Mouse (Mus musculus) limb, embryonic 14.5 days (tissue): ENCODE measurements around the gene Cenpb. TPM values are rescaled to one million over a fixed set of nuclear protein-coding genes. Genes with fewer than 3 reads are reported as not detected.

Source experiments
- ATAC-seq: fragments of 200-750 bp; cut with Nextera tagmentation; 2 replicates; pipeline ENCODE4 v1.8.0; 2017; ENCODE audit warnings: low read depth, moderate number of reproducible peaks, moderate TSS enrichment; ENCODE audit not compliant: low FRiP score
- DNase-seq: peaks from one replicate; pipeline ENCODE4 v3.0.0-alpha.2; 2015; ENCODE audit warnings: low spot score
- H3K27ac ChIP-seq: fragments of 300-500 bp; sonication (generic); replicated peaks from 2 replicates; pipeline ENCODE4 v1.5.1; 2014; ENCODE audit warnings: low read depth, mild to moderate bottlenecking, low read length, moderate library complexity, mixed read lengths
- H3K27me3 ChIP-seq: fragments of 300-500 bp; sonication (generic); 2 replicates; pipeline ENCODE4 v1.6.1; 2014; ENCODE audit warnings: low read length, mixed read lengths; ENCODE audit not compliant: control insufficient read depth, insufficient read depth
- H3K36me3 ChIP-seq: fragments of 300-500 bp; sonication (generic); 2 replicates; pipeline ENCODE4 v1.6.1; 2014; ENCODE audit warnings: mild to moderate bottlenecking, low read length, moderate library complexity, mixed read lengths; ENCODE audit not compliant: control insufficient read depth, insufficient read depth
- H3K4me1 ChIP-seq: fragments of 300-500 bp; sonication (generic); 2 replicates; pipeline ENCODE4 v1.6.1; 2014; ENCODE audit warnings: antibody characterized with exemption, low read length, mixed read lengths; ENCODE audit not compliant: control insufficient read depth, insufficient read depth
- H3K4me2 ChIP-seq: fragments of 300-500 bp; sonication (generic); replicated peaks from 2 replicates; pipeline ENCODE4 v1.6.1; 2014; ENCODE audit warnings: low read depth, mild to moderate bottlenecking, low read length, moderate library complexity; ENCODE audit not compliant: severe bottlenecking
- H3K4me3 ChIP-seq: fragments of 300-500 bp; sonication (generic); replicated peaks from 2 replicates; pipeline ENCODE4 v1.5.1; 2014; ENCODE audit warnings: low read length
- H3K9ac ChIP-seq: fragments of 300-500 bp; sonication (generic); 2 replicates; pipeline ENCODE4 v1.6.1; 2014; ENCODE audit warnings: mild to moderate bottlenecking, low read depth, low read length, moderate library complexity; ENCODE audit not compliant: severe bottlenecking
- H3K9me3 ChIP-seq: fragments of 300-500 bp; sonication (generic); 2 replicates; pipeline ENCODE4 v1.6.1; 2016; ENCODE audit warnings: low read length; ENCODE audit not compliant: control insufficient read depth
- POLR2A ChIP-seq: fragments of 200-500 bp; IDR thresholded peaks from 2 replicates; pipeline ENCODE4 v1.8.0; 2012; ENCODE audit warnings: inconsistent platforms, mild to moderate bottlenecking, moderate library complexity, borderline replicate concordance; ENCODE audit not compliant: insufficient read depth, insufficient read length; ENCODE audit errors: extremely low read depth
- WGBS: fragments of 180-500 bp; shearing (Covaris S2); extraction: QIAGEN DNeasy Blood & Tissue Kit; methylation state at CpG from one replicate; pipeline ENCODE4 v1.1.7; 2014; 5-methylcytosine and 5-hydroxymethylcytosine counted together
- polyA plus RNA-seq, 2 experiments: library from polyadenylated mRNA; depleted of rRNA in 1 of 2; stranded (reverse) in 1 of 2; unstranded in 1 of 2; fragments of >200 nt; fragmentation: Nextera tagmentation in 1 of 2; extraction: Ambion mirVana in 1 of 2; gene quantifications; 2 replicates each; pipeline versions ENCODE4 v1.2.1 to v1.2.3; 2012 to 2014

Gene Cenpb
- polyA plus RNA-seq, 2 experiments = 9.2 to 48.3 TPM

- no peak overlapping the region for H3K4me3 ChIP-seq
- peaks cover 4% of the 10 kb centered on the region for H3K4me1 ChIP-seq
- H3K36me3 ChIP-seq = no peaks in the 10 kb centered on the region
- no peak overlapping the region for H3K9ac ChIP-seq
- no peak overlapping the region for H3K4me2 ChIP-seq
- no peaks in the 10 kb centered on the region for H3K9me3 ChIP-seq
- no peak overlapping the region for H3K27ac ChIP-seq
- H3K27me3 ChIP-seq = no peaks in the 10 kb centered on the region
- no peak for TF ChIP-seq POLR2A
- 68% methylated on average over 7 of the region's 7 CpGs for WGBS
- no peak for ATAC-seq
- no peak for DNase-seq
Observed at GRCm38 (mm10) chr2:131163924-131164323, 15.9 kb downstream of the Cenpb start.

- H3K27me3 ChIP-seq = no peaks in the 10 kb centered on the region
- no peaks in the 10 kb centered on the region for H3K36me3 ChIP-seq
- DNase-seq (peak; percentile 73), ATAC-seq (no peak)
- no peak for TF ChIP-seq POLR2A
- H3K4me2 ChIP-seq = peak overlapping the region; percentile 82
- H3K4me1 ChIP-seq = peaks cover 8% of the 10 kb centered on the region
- peak overlapping the region; percentile 88 for H3K27ac ChIP-seq
- WGBS = 2% methylated on average over 17 of the region's 17 CpGs
- peak overlapping the region; percentile 74 for H3K4me3 ChIP-seq
- H3K9ac ChIP-seq = peak overlapping the region; percentile 72
- no peaks in the 10 kb centered on the region for H3K9me3 ChIP-seq
Observed at GRCm38 (mm10) chr2:131160671-131161111, 19.2 kb downstream of the Cenpb start.

GRCm38 (mm10) chr2:131159938-131160581, 19.8 kb downstream of the Cenpb start, which contains the start of gene 1700037H04Rik:
TSS of gene 1700037H04Rik (minus strand) at chr2:131160081.
- 0% methylated on average over 49 of the region's 54 CpGs for WGBS

GRCm38 (mm10) chr2:131159491-131159910, 20.4 kb downstream of the Cenpb start:
- H3K27me3 ChIP-seq = no peaks in the 10 kb centered on the region
- H3K9me3 ChIP-seq = no peaks in the 10 kb centered on the region
- no peak for TF ChIP-seq POLR2A
- ATAC-seq (peak; percentile 45), DNase-seq (no peak)
- peak overlapping the region; percentile 72 for H3K9ac ChIP-seq
- H3K4me3 ChIP-seq = peak overlapping the region; percentile 74
- no peaks in the 10 kb centered on the region for H3K36me3 ChIP-seq
- H3K4me2 ChIP-seq = peak overlapping the region; percentile 82
- peak overlapping the region; percentile 28; the same call in 1 of the 2 replicates for H3K27ac ChIP-seq
- H3K4me1 ChIP-seq = peaks cover 8% of the 10 kb centered on the region
- 0% methylated on average over 17 of the region's 18 CpGs for WGBS

More at GRCm38 (mm10) chr2:131159938-131160581, 19.8 kb downstream of the Cenpb start, which contains the start of gene 1700037H04Rik:
- Histone ChIP-seq H3K4me3 (peak within 1 kb of the TSS; percentile 74), H3K27me3 (no peaks in the 10 kb centered on the region), H3K4me2 (peak within 1 kb of the TSS; percentile 82), H3K9ac (peak within 1 kb of the TSS; percentile 72), H3K4me1 (peaks cover 8% of the 10 kb centered on the region), H3K27ac (peak within 1 kb of the TSS; percentile 88), H3K36me3 (no peaks in the 10 kb centered on the region), H3K9me3 (no peaks in the 10 kb centered on the region)
- peak; percentile 84; the same call in 1 of the 2 replicates for TF ChIP-seq POLR2A
- ATAC-seq (peak; percentile 99), DNase-seq (peak; percentile 99)

GRCm38 (mm10) chr2:131156987-131157386, 22.9 kb downstream of the Cenpb start:
- Histone ChIP-seq H3K36me3 (peaks cover 13% of the 10 kb centered on the region), H3K4me2 (no peak overlapping the region), H3K4me1 (peaks cover 8% of the 10 kb centered on the region), H3K9ac (no peak overlapping the region), H3K27me3 (no peaks in the 10 kb centered on the region), H3K4me3 (no peak overlapping the region), H3K27ac (no peak overlapping the region), H3K9me3 (no peaks in the 10 kb centered on the region)
- no peak for DNase-seq
- TF ChIP-seq POLR2A = no peak
- 87% methylated on average over 7 of the region's 7 CpGs for WGBS
- no peak for ATAC-seq

- whole genome bisulfite sequencing = 92% methylated on average over 4 of the region's 4 CpGs
- Histone ChIP-seq H3K4me3 (no peak overlapping the region), H3K9ac (no peak overlapping the region), H3K36me3 (peaks cover 32% of the 10 kb centered on the region), H3K9me3 (no peaks in the 10 kb centered on the region), H3K27me3 (no peaks in the 10 kb centered on the region), H3K4me2 (no peak overlapping the region), H3K27ac (no peak overlapping the region), H3K4me1 (peaks cover 5% of the 10 kb centered on the region)
- DNase-seq (no peak), ATAC-seq (no peak)
- TF ChIP-seq POLR2A = no peak
Observed at GRCm38 (mm10) chr2:131154036-131154435, 25.8 kb downstream of the Cenpb start.
